Mouse (Mus musculus) gastrocnemius, postnatal 14 days (tissue): ENCODE results near the gene Prpf18. TPM values are rescaled to one million over a fixed set of nuclear protein-coding genes. Genes with fewer than 3 reads are reported as not detected.

Source experiments
- DNase-seq: peaks from one replicate; pipeline ENCODE4 v3.0.0; 2021; ENCODE audit warnings: mixed read lengths
- intact Hi-C: fragments of 180-260 bp; cut with DNase I; formaldehyde crosslinking; loops from one replicate; pipeline ENCODE4 v1.15.1; 2025; ENCODE audit warnings: low total_unique reads
- long read RNA-seq, 2 experiments: library from polyadenylated mRNA; stranded (forward); transcript quantifications; one replicate each; pipeline ENCODE4 v2.0.0; 2021
- total RNA-seq, 2 experiments: library from RNA; stranded (reverse); gene quantifications; 2 replicates each; pipeline ENCODE4 v1.2.3; 2021

Prpf18 gene
- total RNA-seq = 10 to 100 TPM; 30.4 to 31.1 TPM
- long read RNA-seq, experiment 1, transcript Prpf18-201 (10 exons, 3,522 nt) = major isoform, 10 of 17 reads
- long read RNA-seq, experiment 1, partial matches to known transcripts = 0 of 17 reads
- long read RNA-seq, experiment 1, other reads (novel, unspliced or antisense) = 7 of 17 reads
- long read RNA-seq, experiment 2, transcript Prpf18-201 (10 exons, 3,522 nt) = major isoform, 9 of 24 reads
- long read RNA-seq, experiment 2, partial matches to known transcripts = 0 of 24 reads
- long read RNA-seq, experiment 2, other reads (novel, unspliced or antisense) = 15 of 24 reads

GRCm38 (mm10) chr2:4651500-4652285 is at the start of gene Prpf18:
Gene Prpf18, minus strand, starts transcription at chr2:4652113.
- intact Hi-C loops = loop anchor here (5.0 kb wide), 1 partner anchor 154 kb away; no protein-coding TSS in a partner anchor
- peak; percentile 84 for DNase-seq

- no peak for DNase-seq
- intact Hi-C loops = no loop called here
These were observed 28.0 kb upstream of the Prpf18 start for GRCm38 (mm10) chr2:4679886-4680285.

GRCm38 (mm10) chr2:4671636-4672035 is 19.7 kb upstream of the Prpf18 start:
- intact Hi-C loops = no loop called here
- DNase-seq = no peak

- no peak for DNase-seq
- intact Hi-C loops = no loop called here
These were observed 17.8 kb upstream of the Prpf18 start for GRCm38 (mm10) chr2:4669701-4670100.

- intact Hi-C loops = no loop called here
- no peak for DNase-seq
These were observed 16.7 kb upstream of the Prpf18 start for GRCm38 (mm10) chr2:4668626-4669025.

GRCm38 (mm10) chr2:4660677-4661076 is 8.8 kb upstream of the Prpf18 start:
- no peak for DNase-seq
- intact Hi-C loops = no loop called here

- intact Hi-C loops = loop anchor here (5.0 kb wide), 1 partner anchor 152 kb away; no protein-coding TSS in a partner anchor
- DNase-seq = no peak
These were observed 2.3 kb downstream of the Prpf18 start for GRCm38 (mm10) chr2:4649646-4650045.

- DNase-seq = no peak
- intact Hi-C loops = no loop called here
These were observed 3.8 kb downstream of the Prpf18 start for GRCm38 (mm10) chr2:4648094-4648493.

- no peak for DNase-seq
- intact Hi-C loops = no loop called here
These were observed 6.8 kb downstream of the Prpf18 start for GRCm38 (mm10) chr2:4645066-4645465.

GRCm38 (mm10) chr2:4638189-4638588 is 13.7 kb downstream of the Prpf18 start:
- DNase-seq = no peak

GRCm38 (mm10) chr2:4636656-4637055 is 15.3 kb downstream of the Prpf18 start:
- intact Hi-C loops = loop anchor here (5.0 kb wide), 1 partner anchor 139 kb away; no protein-coding TSS in a partner anchor
- DNase-seq = no peak

More at GRCm38 (mm10) chr2:4638189-4638588, 13.7 kb downstream of the Prpf18 start:
- intact Hi-C loops = loop anchor here (5.0 kb wide), 1 partner anchor 141 kb away; no protein-coding TSS in a partner anchor

GRCm38 (mm10) chr2:4635804-4636203 is 16.1 kb downstream of the Prpf18 start:
- DNase-seq = no peak

GRCm38 (mm10) chr2:4630197-4630835 is 21.6 kb downstream of the Prpf18 start:
- intact Hi-C loops = no loop called here
- DNase-seq = no peak

More at GRCm38 (mm10) chr2:4635804-4636203, 16.1 kb downstream of the Prpf18 start:
- intact Hi-C loops = loop anchor here (5.0 kb wide), 1 partner anchor 139 kb away; no protein-coding TSS in a partner anchor

GRCm38 (mm10) chr2:4629470-4629869 is 22.4 kb downstream of the Prpf18 start:
- DNase-seq = no peak
- intact Hi-C loops = no loop called here

- intact Hi-C loops = no loop called here
- no peak for DNase-seq
These were observed 23.0 kb downstream of the Prpf18 start for GRCm38 (mm10) chr2:4628920-4629319.

- no peak for DNase-seq
- intact Hi-C loops = no loop called here
These were observed 25.0 kb downstream of the Prpf18 start for GRCm38 (mm10) chr2:4626911-4627310.

GRCm38 (mm10) chr2:4621471-4621985 is 30.4 kb downstream of the Prpf18 start:
- intact Hi-C loops = no loop called here
- DNase-seq = no peak

GRCm38 (mm10) chr2:4620640-4621401 is 31.1 kb downstream of the Prpf18 start:
- peak; percentile 78 for DNase-seq
- intact Hi-C loops = no loop called here
